ENCODE assay signal across 8 mouse cellular contexts in genomic region chr4:117097969-117098763, GRCm38 (mm10). TPM values are rescaled to one million over a fixed set of nuclear protein-coding genes. Genes with fewer than 3 reads are reported as not detected.
DNase-seq lines count a peak whose midpoint lies in the region; ATAC-seq and TF ChIP-seq lines count a peak whose summit lies in the region.
"Had no signal": no experiment of that assay in that cellular context is flagged by ENCODE, and none has a peak within 500 bp of the region (broad histone marks: within the 10 kb centered on the region; RNA-seq: fewer than 3 reads in every experiment).

No protein-coding gene starts in this region.

- H3K27me3 ChIP-seq in liver, embryonic 13.5 days = peaks cover 49% of the 10 kb centered on the region
- H3K27me3 ChIP-seq in liver, postnatal 0 days (ENCODE audit: insufficient read depth, low read length) = peaks cover 13% of the 10 kb centered on the region
- H3K27me3 ChIP-seq in forebrain, embryonic 12.5 days = peaks cover 33% of the 10 kb centered on the region
- H3K27me3 ChIP-seq in intestine, embryonic 15.5 days (replicated peaks) = no peaks in the 10 kb centered on the region; the same call in 1 of the 2 replicates

- no peak for TF ChIP-seq CTCF in liver, postnatal 0 days (IDR thresholded peaks at IDR 0.05; ENCODE audit: low read depth)

- H3K27ac ChIP-seq in liver, embryonic 13.5 days = peak overlapping the region; percentile 3; the same call in 1 of the 2 replicates
- no peak overlapping the region for H3K27ac ChIP-seq in liver, postnatal 0 days (ENCODE audit: low read depth)
- peak overlapping the region; percentile 63 for H3K27ac ChIP-seq in forebrain, embryonic 12.5 days
- peak overlapping the region; percentile 69 for H3K27ac ChIP-seq in intestine, embryonic 15.5 days

- WGBS in liver, embryonic 13.5 days (ENCODE audit: insufficient replicate concordance) = 58% methylated on average over 8 of the region's 8 CpGs
- 59% methylated on average over 8 of the region's 8 CpGs for WGBS in liver, postnatal 0 days (ENCODE audit: insufficient replicate concordance)
- WGBS in forebrain, embryonic 12.5 days = 59% methylated on average over 8 of the region's 8 CpGs
- WGBS in intestine, embryonic 15.5 days = 39% methylated on average over 8 of the region's 8 CpGs

- no peak for ATAC-seq in liver, embryonic 13.5 days (ENCODE audit: low read depth)
- ATAC-seq in liver, postnatal 0 days = no peak
- no peak for ATAC-seq in forebrain, embryonic 12.5 days (ENCODE audit: low FRiP score)
- ATAC-seq in intestine, embryonic 15.5 days = peak; percentile 64

- H3K4me1 ChIP-seq in liver, embryonic 13.5 days (replicated peaks) = peaks cover 17% of the 10 kb centered on the region
- peaks cover 20% of the 10 kb centered on the region for H3K4me1 ChIP-seq in liver, postnatal 0 days (ENCODE audit: insufficient read depth)
- H3K4me1 ChIP-seq in forebrain, embryonic 12.5 days = peaks cover 32% of the 10 kb centered on the region
- H3K4me1 ChIP-seq in intestine, embryonic 15.5 days (replicated peaks) = 0 out of 2 replicates have a peak, but pooled peaks cover 7% of the 10 kb centered on the region

- H3K36me3 ChIP-seq in liver, embryonic 13.5 days = no peaks in the 10 kb centered on the region
- no peaks in the 10 kb centered on the region for H3K36me3 ChIP-seq in liver, postnatal 0 days (replicated peaks; ENCODE audit: insufficient read depth, low read length)
- H3K36me3 ChIP-seq in forebrain, embryonic 12.5 days (replicated peaks) = 0 out of 2 replicates have a peak, but pooled peaks cover 2% of the 10 kb centered on the region
- no peaks in the 10 kb centered on the region for H3K36me3 ChIP-seq in intestine, embryonic 15.5 days

- TF ChIP-seq EP300 in liver, postnatal 0 days (IDR thresholded peaks at IDR 0.05; ENCODE audit: low read depth) = no peak

- H3K9ac ChIP-seq in liver, embryonic 13.5 days = no peak overlapping the region
- no peak overlapping the region for H3K9ac ChIP-seq in liver, postnatal 0 days (replicated peaks)
- no peak overlapping the region; the same call in 1 of the 2 replicates for H3K9ac ChIP-seq in forebrain, embryonic 12.5 days
- H3K9ac ChIP-seq in intestine, embryonic 15.5 days = 0 out of 2 replicates have a peak overlapping the region, but pooled peaks have one; percentile 1

- DNase-seq in liver, embryonic 13.5 days = no peak
- no peak for DNase-seq in liver, postnatal 0 days
- DNase-seq in retina, postnatal 1 day = peak; percentile 71
- no peak for DNase-seq in thymus, adult 18-20 months
- DNase-seq in ovary, postnatal 10 days (ENCODE audit: low spot score) = no peak
- DNase-seq: thymus, postnatal 25 days had no signal

- H3K4me3 ChIP-seq in liver, embryonic 13.5 days (replicated peaks) = no peak overlapping the region
- no peak overlapping the region for H3K4me3 ChIP-seq in liver, postnatal 0 days (ENCODE audit: low read depth, low read length)
- H3K4me3 ChIP-seq in forebrain, embryonic 12.5 days (replicated peaks) = peak overlapping the region; percentile 55; the same call in 1 of the 2 replicates
- no peak overlapping the region for H3K4me3 ChIP-seq in intestine, embryonic 15.5 days (replicated peaks)

- no peaks in the 10 kb centered on the region for H3K9me3 ChIP-seq in liver, embryonic 13.5 days (replicated peaks)
- H3K9me3 ChIP-seq in liver, postnatal 0 days (ENCODE audit: low read length) = no peaks in the 10 kb centered on the region
- H3K9me3 ChIP-seq in forebrain, embryonic 12.5 days = no peaks in the 10 kb centered on the region
- no peaks in the 10 kb centered on the region for H3K9me3 ChIP-seq in intestine, embryonic 15.5 days

- H3K4me2 ChIP-seq in liver, embryonic 13.5 days = no peak overlapping the region
- H3K4me2 ChIP-seq in liver, postnatal 0 days (ENCODE audit: low read depth, low read length) = no peak overlapping the region
- H3K4me2 ChIP-seq in forebrain, embryonic 12.5 days = peak overlapping the region; percentile 84
- H3K4me2 ChIP-seq in intestine, embryonic 15.5 days (replicated peaks) = peak overlapping the region; percentile 84

RNA-seq across cellular contexts. Expression of gene Ptch2, which starts 2.3 kb away (rescaled TPM):
- 0.36 and 0.51 TPM in 2 replicates for polyA plus RNA-seq in liver, embryonic 13.5 days (2015; fragmentation: Nextera tagmentation; extraction: Ambion mirVana)
- polyA plus RNA-seq in liver, postnatal 0 days (2015; fragmentation: Nextera tagmentation; extraction: Ambion mirVana) = 0.43 and 0.52 TPM in 2 replicates
- 5.9 and 6.7 TPM in 2 replicates for polyA plus RNA-seq in forebrain, embryonic 12.5 days (2016; fragmentation: Nextera tagmentation; extraction: Ambion mirVana)
- polyA plus RNA-seq in intestine, embryonic 15.5 days (2015; fragmentation: Nextera tagmentation; extraction: Ambion mirVana) = 5.6 and 5.9 TPM in 2 replicates

RNA-seq across cellular contexts. Expression of gene Btbd19, which starts 27.4 kb away (rescaled TPM):
- 5.5 and 5.6 TPM in 2 replicates for polyA plus RNA-seq in liver, embryonic 13.5 days (2015; fragmentation: Nextera tagmentation; extraction: Ambion mirVana)
- polyA plus RNA-seq in liver, postnatal 0 days (2015; fragmentation: Nextera tagmentation; extraction: Ambion mirVana) = 2.3 and 2.5 TPM in 2 replicates
- polyA plus RNA-seq in forebrain, embryonic 12.5 days (2016; fragmentation: Nextera tagmentation; extraction: Ambion mirVana) = 3.2 and 5.2 TPM in 2 replicates
- 6.0 and 7.6 TPM in 2 replicates for polyA plus RNA-seq in intestine, embryonic 15.5 days (2015; fragmentation: Nextera tagmentation; extraction: Ambion mirVana)

RNA-seq across cellular contexts. Expression of gene Tctex1d4, which starts 28.4 kb away (rescaled TPM):
- not detected in 2 replicates for polyA plus RNA-seq in liver, embryonic 13.5 days (2015; fragmentation: Nextera tagmentation; extraction: Ambion mirVana)
- polyA plus RNA-seq in liver, postnatal 0 days (2015; fragmentation: Nextera tagmentation; extraction: Ambion mirVana) = 0.33 TPM in 1 of 2 replicates, not detected in the other
- polyA plus RNA-seq in forebrain, embryonic 12.5 days (2016; fragmentation: Nextera tagmentation; extraction: Ambion mirVana) = not detected in 2 replicates
- not detected in 2 replicates for polyA plus RNA-seq in intestine, embryonic 15.5 days (2015; fragmentation: Nextera tagmentation; extraction: Ambion mirVana)

RNA-seq across cellular contexts. Expression of gene Plk3, which starts 35.6 kb away (rescaled TPM):
- polyA plus RNA-seq in liver, embryonic 13.5 days (2015; fragmentation: Nextera tagmentation; extraction: Ambion mirVana) = 1.2 and 1.3 TPM in 2 replicates
- 4.8 TPM in 2 replicates for polyA plus RNA-seq in liver, postnatal 0 days (2015; fragmentation: Nextera tagmentation; extraction: Ambion mirVana)
- 17.7 and 23.1 TPM in 2 replicates for polyA plus RNA-seq in forebrain, embryonic 12.5 days (2016; fragmentation: Nextera tagmentation; extraction: Ambion mirVana)
- polyA plus RNA-seq in intestine, embryonic 15.5 days (2015; fragmentation: Nextera tagmentation; extraction: Ambion mirVana) = 3.6 and 3.7 TPM in 2 replicates

RNA-seq across cellular contexts. Expression of gene Rps8, which starts 57.9 kb away (rescaled TPM):
- polyA plus RNA-seq in liver, embryonic 13.5 days (2015; fragmentation: Nextera tagmentation; extraction: Ambion mirVana) = 877 and 919 TPM in 2 replicates
- 543 and 557 TPM in 2 replicates for polyA plus RNA-seq in liver, postnatal 0 days (2015; fragmentation: Nextera tagmentation; extraction: Ambion mirVana)
- polyA plus RNA-seq in forebrain, embryonic 12.5 days (2016; fragmentation: Nextera tagmentation; extraction: Ambion mirVana) = 668 and 669 TPM in 2 replicates
- 1,027 and 1,033 TPM in 2 replicates for polyA plus RNA-seq in intestine, embryonic 15.5 days (2015; fragmentation: Nextera tagmentation; extraction: Ambion mirVana)

Comparison
In these comparisons a context has a peak if more than half of its experiments do, and no peak if none do; other contexts are left out.
1. H3K4me2 ChIP-seq: peak in forebrain, embryonic 12.5 days (single experiment) and intestine, embryonic 15.5 days (single experiment); none in liver, embryonic 13.5 days (single experiment) and liver, postnatal 0 days (single experiment).